Mouse (Mus musculus) 3134 (cell line): ENCODE measurements around the gene Tex46.

Experiments
- DNase-seq: peaks from one replicate; pipeline ENCODE4 v3.0.0-alpha.2; 2011; ENCODE audit warnings: low spot score; ENCODE audit not compliant: insufficient read length; ENCODE audit errors: extremely low read depth

Gene Tex46

GRCm38 (mm10) chr4:136610387-136610856 is at the start of gene Tex46:
TSS of gene Tex46 (plus strand) at chr4:136610437.
- no peak for DNase-seq

- DNase-seq: peak; percentile 16
These were observed 47.5 kb upstream of the Tex46 start for GRCm38 (mm10) chr4:136562755-136563154.

- DNase-seq: no peak
These were observed 41.6 kb upstream of the Tex46 start for GRCm38 (mm10) chr4:136568629-136569028.

GRCm38 (mm10) chr4:136569998-136570397 is 40.2 kb upstream of the Tex46 start:
- peak; percentile 65 for DNase-seq

GRCm38 (mm10) chr4:136581885-136582284 is 28.4 kb upstream of the Tex46 start:
- DNase-seq: no peak

- no peak for DNase-seq
These were observed 22.9 kb upstream of the Tex46 start for GRCm38 (mm10) chr4:136587221-136587827.

GRCm38 (mm10) chr4:136588003-136588402 is 22.2 kb upstream of the Tex46 start:
- DNase-seq: no peak

GRCm38 (mm10) chr4:136592111-136592510 is 18.1 kb upstream of the Tex46 start:
- DNase-seq: no peak

- no peak for DNase-seq
These were observed 16.2 kb upstream of the Tex46 start for GRCm38 (mm10) chr4:136594006-136594405.

GRCm38 (mm10) chr4:136595221-136595620 is 15.0 kb upstream of the Tex46 start:
- no peak for DNase-seq

GRCm38 (mm10) chr4:136598268-136598876 is 11.9 kb upstream of the Tex46 start:
- DNase-seq: peak; percentile 31

GRCm38 (mm10) chr4:136599869-136600268 is 10.4 kb upstream of the Tex46 start:
- DNase-seq: no peak

GRCm38 (mm10) chr4:136600536-136600935 is 9.7 kb upstream of the Tex46 start:
- DNase-seq: no peak

GRCm38 (mm10) chr4:136601476-136601875 is 8.8 kb upstream of the Tex46 start:
- peak; percentile 28 for DNase-seq

- peak; percentile 64 for DNase-seq
These were observed 8.2 kb upstream of the Tex46 start for GRCm38 (mm10) chr4:136602018-136602554.

- peak; percentile 91 for DNase-seq
These were observed 7.7 kb upstream of the Tex46 start, which contains the start of gene Kdm1a for GRCm38 (mm10) chr4:136602568-136602967. TSS of gene Kdm1a (minus strand) at chr4:136602723.

GRCm38 (mm10) chr4:136605756-136606485 is 4.3 kb upstream of the Tex46 start:
- DNase-seq: no peak

- DNase-seq: no peak
These were observed 3.4 kb downstream of the Tex46 start for GRCm38 (mm10) chr4:136613657-136614056.

GRCm38 (mm10) chr4:136621336-136621735 is 11.1 kb downstream of the Tex46 start:
- DNase-seq: no peak

- no peak for DNase-seq
These were observed 11.7 kb downstream of the Tex46 start for GRCm38 (mm10) chr4:136621956-136622355.

GRCm38 (mm10) chr4:136622388-136622787 is 12.2 kb downstream of the Tex46 start, which contains the start of gene Lactbl1:
TSS of gene Lactbl1 (plus strand) at chr4:136622621.
- DNase-seq: no peak
